Mouse (Mus musculus): ENCODE results near the gene AY074887.
"Not testable (repeated sequence)": the region's sequence is repeated elsewhere in the genome, so short reads cannot be mapped to it uniquely, and the experiment has no call there.

AY074887 gene

GRCm38 (mm10) chr9:54950575-54951321 lies at the start of gene AY074887, which contains the start of gene Psma4:
AY074887 (minus strand) TSS chr9:54950998.
Psma4 (plus strand) TSS chr9:54950790.
- in situ Hi-C loops (cut with MboI, MseI) = no loop called here

- in situ Hi-C loops (cut with MboI, MseI) = no loop called here
Measured at GRCm38 (mm10) chr9:54995645-54996044, 44.8 kb upstream of the AY074887 start.

GRCm38 (mm10) chr9:54994381-54994780 lies 43.6 kb upstream of the AY074887 start:
- in situ Hi-C loops (cut with MboI, MseI) = no loop called here

GRCm38 (mm10) chr9:54990362-54990761 lies 39.6 kb upstream of the AY074887 start:
- in situ Hi-C loops (cut with MboI, MseI) = no loop called here

GRCm38 (mm10) chr9:54982401-54982800 lies 31.6 kb upstream of the AY074887 start:
- in situ Hi-C loops (cut with MboI, MseI) = no loop called here

GRCm38 (mm10) chr9:54981291-54982191 lies 30.7 kb upstream of the AY074887 start:
- in situ Hi-C loops (cut with MboI, MseI) = no loop called here

GRCm38 (mm10) chr9:54980674-54981073 lies 29.9 kb upstream of the AY074887 start, which contains the start of gene Chrna5:
Chrna5 (plus strand) TSS chr9:54980880.
- in situ Hi-C loops (cut with MboI, MseI) = no loop called here

- in situ Hi-C loops (cut with MboI, MseI) = no loop called here
Measured at GRCm38 (mm10) chr9:54969972-54970637, 19.3 kb upstream of the AY074887 start.

- in situ Hi-C loops (cut with MboI, MseI) = no loop called here
Measured at GRCm38 (mm10) chr9:54963669-54964068, 12.9 kb upstream of the AY074887 start.

- in situ Hi-C loops (cut with MboI, MseI) = no loop called here
Measured at GRCm38 (mm10) chr9:54961059-54961458, 10.3 kb upstream of the AY074887 start.

- in situ Hi-C loops (cut with MboI, MseI) = not testable (repeated sequence)
Measured at GRCm38 (mm10) chr9:54950162-54950561, 636 bp downstream of the AY074887 start.

GRCm38 (mm10) chr9:54949465-54949864 lies 1.3 kb downstream of the AY074887 start:
- in situ Hi-C loops (cut with MboI, MseI) = no loop called here

- in situ Hi-C loops (cut with MboI, MseI) = no loop called here
Measured at GRCm38 (mm10) chr9:54946256-54946655, 4.5 kb downstream of the AY074887 start.

GRCm38 (mm10) chr9:54944467-54944866 lies 6.3 kb downstream of the AY074887 start:
- in situ Hi-C loops (cut with MboI, MseI) = no loop called here

- in situ Hi-C loops (cut with MboI, MseI) = no loop called here
Measured at GRCm38 (mm10) chr9:54942071-54942470, 8.7 kb downstream of the AY074887 start.

GRCm38 (mm10) chr9:54932379-54932778 lies 18.4 kb downstream of the AY074887 start:
- in situ Hi-C loops (cut with MboI, MseI) = no loop called here

- in situ Hi-C loops (cut with MboI, MseI) = no loop called here
Measured at GRCm38 (mm10) chr9:54931765-54932164, 19.0 kb downstream of the AY074887 start.

- in situ Hi-C loops (cut with MboI, MseI) = no loop called here
Measured at GRCm38 (mm10) chr9:54930741-54931140, 20.1 kb downstream of the AY074887 start.

- in situ Hi-C loops (cut with MboI, MseI) = no loop called here
Measured at GRCm38 (mm10) chr9:54919946-54920345, 30.9 kb downstream of the AY074887 start.

GRCm38 (mm10) chr9:54918781-54919180 lies 32.0 kb downstream of the AY074887 start:
- in situ Hi-C loops (cut with MboI, MseI) = no loop called here

- in situ Hi-C loops (cut with MboI, MseI) = no loop called here
Measured at GRCm38 (mm10) chr9:54918191-54918590, 32.6 kb downstream of the AY074887 start.
